Mouse (Mus musculus): ENCODE measurements around the gene Fhod1. TPM values are rescaled to one million over a fixed set of nuclear protein-coding genes. Genes with fewer than 3 reads are reported as not detected.

Gene Fhod1
- polyA plus RNA-seq, 1 experiment = 2.1 TPM

DNA sequence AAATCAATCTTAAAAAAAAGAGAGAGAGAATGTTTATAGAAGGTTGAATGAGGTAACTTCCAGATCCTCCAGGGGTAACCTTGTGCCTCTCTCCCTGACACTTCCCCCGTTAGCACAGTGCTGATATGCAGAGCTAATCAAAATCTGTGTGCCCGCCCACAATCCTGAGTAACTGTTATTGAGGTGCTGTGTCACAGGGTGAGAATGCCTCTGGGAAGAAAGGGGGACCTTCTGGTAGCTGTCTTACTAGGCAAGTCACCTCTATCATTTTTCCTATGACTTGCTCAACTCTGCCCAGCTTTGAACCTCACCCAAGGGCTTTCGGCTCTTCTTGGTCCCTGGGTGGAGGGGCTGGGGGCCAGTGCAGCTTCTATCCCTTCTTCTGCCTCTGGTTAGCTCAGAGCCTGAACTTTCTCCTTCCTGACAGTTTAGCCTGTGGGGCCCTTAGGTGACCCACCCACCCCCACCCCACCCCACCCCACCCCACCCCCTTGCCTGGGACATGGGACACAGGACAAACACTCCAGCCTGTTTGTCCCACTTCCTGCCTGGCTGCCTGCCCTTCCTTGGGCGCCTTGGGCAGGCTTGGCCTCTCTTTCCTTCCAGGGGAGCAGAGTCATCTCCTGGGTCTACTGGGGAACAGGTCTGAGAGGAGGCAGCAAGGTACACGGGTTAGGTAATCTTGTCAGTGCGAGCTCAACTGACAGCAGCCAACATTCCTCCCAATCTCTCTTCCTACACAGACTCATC lies 7.7 kb downstream of the Fhod1 start:
- H3K27ac ChIP-seq (replicated peaks; ENCODE audit: low read depth, low read length) = peak overlapping the region; percentile 82
- H3K4me3 ChIP-seq (ENCODE audit: insufficient read depth, low read depth, low read length) = no peak overlapping the region
- H3K4me1 ChIP-seq (ENCODE audit: control insufficient read depth, insufficient read depth, insufficient read length, low read length) = peaks cover 32% of the 10 kb centered on the region

DNA sequence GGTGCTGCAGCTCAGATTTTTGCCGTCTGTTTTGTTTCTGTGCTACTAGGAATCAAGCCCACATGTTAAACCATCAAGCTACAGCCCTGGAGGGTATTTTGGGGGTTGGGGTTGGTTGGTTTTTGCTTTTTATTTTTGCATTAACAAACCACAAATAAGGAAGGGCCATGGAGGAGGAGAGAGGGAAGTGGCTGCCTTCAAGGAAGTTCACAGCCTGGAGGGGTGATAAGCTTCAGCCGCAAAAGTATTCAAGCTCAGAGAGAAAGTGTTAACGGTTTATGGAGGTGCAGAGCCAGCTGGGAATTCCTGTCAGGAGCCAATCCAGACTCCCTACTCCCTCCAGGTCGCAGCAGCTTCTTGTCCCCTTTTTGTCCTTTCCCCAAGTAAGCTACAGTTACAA lies 8.8 kb downstream of the Fhod1 start:
- Histone ChIP-seq H3K4me3 (ENCODE audit: insufficient read depth, low read depth, low read length) (no peak overlapping the region), H3K4me1 (ENCODE audit: control insufficient read depth, insufficient read depth, insufficient read length, low read length) (peaks cover 22% of the 10 kb centered on the region), H3K27ac (replicated peaks; ENCODE audit: low read depth, low read length) (no peak overlapping the region)

DNA sequence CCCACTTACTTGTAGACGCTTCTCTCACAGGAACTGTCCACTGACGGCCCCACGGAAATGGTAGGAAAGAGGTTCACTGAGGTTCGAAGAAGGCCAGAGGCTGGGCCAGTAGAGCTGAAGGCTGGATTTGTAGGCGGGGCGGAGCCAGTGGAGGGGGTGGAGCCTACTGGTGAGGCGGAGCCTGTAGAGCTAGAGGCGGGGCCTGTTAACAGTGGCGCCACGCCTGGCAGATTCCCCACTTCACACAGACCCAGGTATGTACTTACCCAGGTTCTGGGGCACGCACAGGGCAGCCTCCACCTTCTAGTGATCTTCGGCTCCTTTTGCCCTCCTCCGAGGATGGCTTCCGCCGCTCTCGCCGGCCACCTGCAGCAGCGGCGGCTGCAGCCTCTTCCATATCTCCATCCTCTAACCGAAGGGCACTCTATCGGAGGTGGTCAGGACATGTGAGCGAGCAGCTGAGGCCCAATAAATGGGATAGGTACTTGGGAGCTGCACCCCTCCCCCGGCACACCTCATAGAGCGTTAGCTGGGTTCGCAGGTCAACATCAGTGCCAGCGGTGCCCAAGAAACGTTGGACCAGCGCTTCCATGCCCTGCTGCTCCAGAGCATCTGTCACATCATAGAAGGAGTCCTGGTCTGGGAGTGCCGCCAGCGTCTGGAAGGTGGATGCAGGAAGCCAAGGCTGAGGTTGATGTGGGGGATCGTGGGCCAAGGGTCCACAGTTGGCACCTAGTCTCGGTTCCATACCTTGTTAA lies 11.2 kb downstream of the Fhod1 start:
- H3K4me1 ChIP-seq (ENCODE audit: control insufficient read depth, insufficient read depth, insufficient read length, low read length) = peaks cover 21% of the 10 kb centered on the region
- no peak overlapping the region for H3K4me3 ChIP-seq (ENCODE audit: insufficient read depth, low read depth, low read length)
- no peak overlapping the region for H3K27ac ChIP-seq (replicated peaks; ENCODE audit: low read depth, low read length)

DNA sequence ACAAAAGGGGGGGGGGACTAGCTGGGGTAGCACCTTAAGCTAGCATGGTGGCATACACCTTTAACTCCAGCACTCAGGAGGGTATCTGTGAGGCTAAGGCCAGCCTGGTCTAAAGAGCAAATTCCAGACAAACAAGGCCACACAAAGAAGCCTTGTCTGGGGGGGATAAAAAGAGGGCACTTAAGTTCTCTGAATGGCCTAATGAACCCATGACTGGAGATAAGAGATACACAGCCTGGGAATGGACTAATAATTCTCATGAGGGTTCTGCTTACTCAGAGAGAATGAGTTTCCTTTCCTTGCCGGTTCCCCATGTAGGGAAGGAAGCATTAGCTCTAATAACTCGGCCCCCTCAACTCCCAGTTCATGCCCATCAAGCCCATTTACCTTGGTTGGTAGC lies 15.2 kb downstream of the Fhod1 start:
- Histone ChIP-seq H3K4me1 (ENCODE audit: control insufficient read depth, insufficient read depth, insufficient read length, low read length) (0 out of 2 replicates have a peak, but pooled peaks cover under 1% of the 10 kb centered on the region), H3K27ac (replicated peaks; ENCODE audit: low read depth, low read length) (no peak overlapping the region), H3K4me3 (ENCODE audit: insufficient read depth, low read depth, low read length) (no peak overlapping the region)

DNA sequence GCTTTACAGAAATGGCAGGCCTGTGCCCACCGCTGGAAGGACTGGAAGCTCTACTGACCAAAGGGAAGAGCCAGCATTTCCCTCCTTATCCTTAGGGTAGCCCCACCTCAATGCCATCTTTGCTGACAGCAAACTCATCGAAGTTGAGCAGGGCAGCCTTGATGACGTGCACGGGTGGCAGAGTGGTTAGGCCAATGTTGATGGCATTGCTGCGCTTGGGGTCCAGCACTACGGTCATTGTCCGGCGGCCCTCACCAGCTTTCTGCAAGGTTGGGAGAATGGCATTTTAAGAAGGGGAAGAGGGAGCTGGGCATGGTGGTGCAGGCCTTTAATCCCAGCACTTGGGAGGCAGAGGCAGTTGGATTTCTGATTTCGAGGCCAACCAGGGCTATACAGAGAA lies 15.8 kb downstream of the Fhod1 start:
- 0 out of 2 replicates have a peak, but pooled peaks cover 3% of the 10 kb centered on the region for H3K4me1 ChIP-seq (ENCODE audit: control insufficient read depth, insufficient read depth, insufficient read length, low read length)
- no peak overlapping the region for H3K27ac ChIP-seq (replicated peaks; ENCODE audit: low read depth, low read length)
- no peak overlapping the region for H3K4me3 ChIP-seq (ENCODE audit: insufficient read depth, low read depth, low read length)

DNA sequence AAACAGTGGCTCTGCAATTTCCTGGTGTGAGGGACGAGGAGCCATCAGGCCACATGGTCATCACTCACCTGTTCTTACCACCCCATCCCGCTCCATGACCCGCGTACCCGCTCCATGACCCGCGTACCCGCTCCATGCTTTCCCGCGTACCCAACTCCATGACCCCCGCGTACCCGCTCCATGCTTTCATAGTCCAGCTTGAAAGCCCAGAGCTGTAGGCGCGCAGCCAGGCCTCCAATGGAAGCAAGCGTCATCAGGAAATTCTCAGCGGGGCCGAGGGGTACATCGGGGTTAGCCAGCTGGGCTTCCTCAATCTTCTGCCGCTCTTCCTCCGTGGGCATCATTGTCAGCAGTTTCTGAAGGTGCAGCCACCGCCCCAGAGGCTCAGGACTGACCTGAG lies 16.3 kb downstream of the Fhod1 start:
- H3K4me3 ChIP-seq (ENCODE audit: insufficient read depth, low read depth, low read length) = no peak overlapping the region
- H3K4me1 ChIP-seq (ENCODE audit: control insufficient read depth, insufficient read depth, insufficient read length, low read length) = 0 out of 2 replicates have a peak, but pooled peaks cover 3% of the 10 kb centered on the region
- no peak overlapping the region for H3K27ac ChIP-seq (replicated peaks; ENCODE audit: low read depth, low read length)

DNA sequence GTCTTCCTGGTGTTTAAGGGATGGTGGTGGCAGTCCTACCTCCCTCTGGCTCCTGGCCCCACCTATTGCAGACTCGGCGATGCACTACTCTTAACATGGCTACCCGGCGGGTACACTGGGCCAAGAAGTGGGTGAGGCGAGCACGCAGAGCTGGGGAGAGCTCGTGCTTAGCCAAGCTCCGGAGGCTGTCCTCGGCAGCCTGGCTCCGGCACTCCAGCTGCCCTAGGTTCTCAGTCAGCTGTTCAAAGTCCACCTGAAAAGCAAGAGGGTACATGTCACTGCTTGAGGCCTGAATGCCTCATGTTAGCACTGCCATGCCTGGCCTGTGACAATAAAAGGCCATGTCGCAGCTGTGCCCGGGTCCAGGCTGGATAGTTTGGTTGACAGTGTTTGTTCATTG lies 17.4 kb downstream of the Fhod1 start:
- Histone ChIP-seq H3K4me1 (ENCODE audit: control insufficient read depth, insufficient read depth, insufficient read length, low read length) (peaks cover 6% of the 10 kb centered on the region; the same call in 1 of the 2 replicates), H3K4me3 (ENCODE audit: insufficient read depth, low read depth, low read length) (no peak overlapping the region), H3K27ac (replicated peaks; ENCODE audit: low read depth, low read length) (no peak overlapping the region)

DNA sequence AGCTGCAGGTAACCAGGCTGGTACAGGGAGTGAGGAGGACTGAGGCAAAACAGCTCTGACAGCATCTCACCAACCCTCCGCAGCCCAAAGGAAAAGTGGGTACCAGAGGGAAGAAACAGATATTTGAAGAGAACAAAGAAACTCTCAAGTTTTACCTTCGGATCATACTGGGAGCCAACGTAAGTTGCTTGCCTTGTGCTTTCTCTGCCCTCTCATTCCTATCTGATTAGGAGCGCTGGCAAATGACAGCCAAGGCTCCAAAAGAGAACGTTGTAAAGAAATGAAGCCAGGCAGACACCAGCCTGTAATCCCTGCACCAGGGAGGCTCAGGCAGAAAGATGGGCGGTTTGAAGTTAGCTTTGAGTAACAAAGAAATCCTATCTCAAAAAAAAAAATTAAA lies 20.8 kb downstream of the Fhod1 start:
- peaks cover 7% of the 10 kb centered on the region; the same call in 1 of the 2 replicates for H3K4me1 ChIP-seq (ENCODE audit: control insufficient read depth, insufficient read depth, insufficient read length, low read length)
- H3K27ac ChIP-seq (replicated peaks; ENCODE audit: low read depth, low read length) = no peak overlapping the region
- peak overlapping the region; percentile 76 for H3K4me3 ChIP-seq (ENCODE audit: insufficient read depth, low read depth, low read length)

DNA sequence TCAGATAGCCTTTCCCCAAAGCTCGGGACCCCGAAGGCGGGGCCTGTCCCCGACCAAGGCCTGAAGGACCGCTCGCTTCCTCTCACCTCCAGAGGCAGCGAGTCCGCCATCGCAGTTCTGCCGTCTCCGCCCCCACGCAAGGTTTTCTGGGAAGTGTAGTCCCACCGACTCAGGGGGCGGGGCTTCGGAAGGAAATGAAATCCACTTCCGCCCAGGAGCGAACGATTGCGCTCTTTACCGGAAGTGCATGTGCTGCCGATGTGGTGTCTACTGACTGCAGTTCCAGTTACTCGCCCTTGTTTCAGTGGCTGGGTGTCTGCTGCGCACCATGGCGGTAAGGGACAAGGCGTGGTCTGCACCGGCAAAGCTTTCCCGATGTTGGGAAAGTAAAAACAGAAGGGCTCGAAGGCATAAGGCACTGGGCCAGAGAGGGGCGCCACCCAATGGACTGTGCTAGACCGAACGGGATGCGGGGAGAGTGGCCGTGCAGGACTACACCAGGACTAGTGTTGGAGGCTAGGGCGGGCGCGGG lies 21.5 kb downstream of the Fhod1 start, which contains the start of the genes Lrrc29 and Tmem208:
Gene Lrrc29, minus strand, starts transcription at position 138 of the 532 bp plus-strand sequence.
Gene Tmem208, plus strand, starts transcription at position 214 of the 532 bp plus-strand sequence.
- peak within 1 kb of the TSS; percentile 77 for H3K4me3 ChIP-seq (ENCODE audit: insufficient read depth, low read depth, low read length)
- H3K4me1 ChIP-seq (ENCODE audit: control insufficient read depth, insufficient read depth, insufficient read length, low read length) = peaks cover 7% of the 10 kb centered on the region; the same call in 1 of the 2 replicates
- peak within 1 kb of the TSS; percentile 75 for H3K27ac ChIP-seq (replicated peaks; ENCODE audit: low read depth, low read length)

DNA sequence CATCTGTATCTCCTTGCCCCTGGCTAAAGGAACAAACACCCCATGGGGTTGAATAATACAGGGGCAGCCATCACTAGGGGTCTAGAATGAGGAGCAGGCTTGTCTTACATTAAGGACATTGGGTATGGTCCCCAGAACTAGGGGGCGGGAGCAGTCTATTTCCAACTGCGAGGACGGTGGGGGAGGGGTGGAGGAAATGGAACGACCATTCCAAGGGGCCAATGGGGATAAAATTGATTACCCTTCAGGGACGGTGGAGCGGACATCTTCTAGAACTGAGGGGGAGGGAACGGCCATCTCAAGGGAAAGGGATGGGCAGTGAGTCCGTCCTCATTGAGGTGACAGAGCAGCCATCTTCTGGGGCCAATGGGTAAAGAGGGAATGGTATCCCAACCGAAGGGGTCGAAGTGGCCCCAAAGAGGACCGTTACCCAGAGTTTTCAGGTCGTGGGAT lies 22.1 kb downstream of the Fhod1 start:
- peaks cover 7% of the 10 kb centered on the region; the same call in 1 of the 2 replicates for H3K4me1 ChIP-seq (ENCODE audit: control insufficient read depth, insufficient read depth, insufficient read length, low read length)
- H3K27ac ChIP-seq (replicated peaks; ENCODE audit: low read depth, low read length) = peak overlapping the region; percentile 74
- peak overlapping the region; percentile 77 for H3K4me3 ChIP-seq (ENCODE audit: insufficient read depth, low read depth, low read length)

DNA sequence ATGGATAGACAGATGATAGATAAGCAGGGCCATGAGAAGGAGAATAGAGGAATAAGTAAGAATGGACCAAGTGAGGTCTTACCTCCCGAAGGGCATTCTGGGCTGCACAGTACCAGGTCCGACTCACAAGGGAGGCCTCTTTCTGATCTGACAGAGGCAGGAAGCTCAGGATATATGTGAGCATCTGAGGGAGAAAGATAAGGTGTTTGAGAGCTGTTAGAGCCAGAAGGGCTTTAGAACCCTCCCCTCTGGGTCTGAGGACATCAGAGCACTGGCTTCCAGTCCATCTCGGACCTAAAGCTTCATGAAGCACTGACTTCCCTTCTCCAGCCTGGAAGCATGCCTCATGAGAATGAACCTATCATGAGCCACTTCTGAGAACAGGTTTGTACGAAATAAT lies 24.6 kb downstream of the Fhod1 start:
- Histone ChIP-seq H3K4me3 (ENCODE audit: insufficient read depth, low read depth, low read length) (no peak overlapping the region), H3K27ac (replicated peaks; ENCODE audit: low read depth, low read length) (no peak overlapping the region), H3K4me1 (ENCODE audit: control insufficient read depth, insufficient read depth, insufficient read length, low read length) (peaks cover 7% of the 10 kb centered on the region; the same call in 1 of the 2 replicates)

DNA sequence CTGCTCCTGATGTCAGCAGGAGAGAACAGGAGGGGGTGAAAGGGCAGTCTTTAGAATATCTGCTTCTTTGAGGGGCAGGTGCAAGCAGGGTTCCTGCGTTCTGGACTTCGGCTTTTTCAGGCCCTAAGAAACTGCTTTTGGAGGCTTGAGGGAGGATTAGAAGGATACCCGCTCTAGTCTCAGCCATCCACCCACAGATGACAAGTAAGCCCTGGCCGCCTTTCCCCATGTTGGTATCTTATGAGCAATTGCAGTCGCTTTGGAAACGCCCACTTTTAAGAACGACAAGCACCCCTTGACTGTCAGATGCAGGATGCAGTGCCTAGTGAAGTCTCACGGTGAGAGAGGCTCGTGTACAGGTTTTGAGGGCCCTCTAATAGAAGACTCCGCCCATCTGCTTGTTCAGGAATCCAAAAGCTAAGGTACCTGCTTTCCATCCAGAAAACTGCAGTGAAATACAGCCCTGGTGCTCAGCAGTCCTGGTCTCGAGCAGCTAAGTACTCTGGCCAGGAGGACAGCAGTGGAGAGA lies 29.0 kb downstream of the Fhod1 start:
- no peak overlapping the region for H3K27ac ChIP-seq (replicated peaks; ENCODE audit: low read depth, low read length)
- H3K4me1 ChIP-seq (ENCODE audit: control insufficient read depth, insufficient read depth, insufficient read length, low read length) = no peaks in the 10 kb centered on the region
- no peak overlapping the region for H3K4me3 ChIP-seq (ENCODE audit: insufficient read depth, low read depth, low read length)

DNA sequence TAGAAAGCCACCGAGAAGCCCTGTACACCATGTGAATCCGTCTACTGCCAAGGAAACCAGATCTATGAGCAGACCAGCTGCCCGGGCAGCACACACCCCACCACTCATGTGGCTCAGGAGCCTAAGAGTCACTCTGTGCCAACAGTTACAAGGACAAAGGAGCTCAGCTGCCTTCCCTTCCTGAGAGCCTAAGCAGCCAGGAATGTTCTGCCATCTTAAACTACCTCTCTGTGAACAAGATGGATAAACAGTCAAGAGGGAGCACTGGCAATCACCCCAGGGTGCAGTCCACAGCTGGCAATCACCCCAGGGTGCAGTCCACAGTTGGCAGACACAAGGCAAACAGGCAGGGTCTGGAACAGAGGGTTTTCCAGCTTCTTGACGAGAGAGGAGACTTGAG lies 29.8 kb downstream of the Fhod1 start:
- H3K27ac ChIP-seq (replicated peaks; ENCODE audit: low read depth, low read length) = no peak overlapping the region
- H3K4me1 ChIP-seq (ENCODE audit: control insufficient read depth, insufficient read depth, insufficient read length, low read length) = no peaks in the 10 kb centered on the region
- H3K4me3 ChIP-seq (ENCODE audit: insufficient read depth, low read depth, low read length) = no peak overlapping the region

DNA sequence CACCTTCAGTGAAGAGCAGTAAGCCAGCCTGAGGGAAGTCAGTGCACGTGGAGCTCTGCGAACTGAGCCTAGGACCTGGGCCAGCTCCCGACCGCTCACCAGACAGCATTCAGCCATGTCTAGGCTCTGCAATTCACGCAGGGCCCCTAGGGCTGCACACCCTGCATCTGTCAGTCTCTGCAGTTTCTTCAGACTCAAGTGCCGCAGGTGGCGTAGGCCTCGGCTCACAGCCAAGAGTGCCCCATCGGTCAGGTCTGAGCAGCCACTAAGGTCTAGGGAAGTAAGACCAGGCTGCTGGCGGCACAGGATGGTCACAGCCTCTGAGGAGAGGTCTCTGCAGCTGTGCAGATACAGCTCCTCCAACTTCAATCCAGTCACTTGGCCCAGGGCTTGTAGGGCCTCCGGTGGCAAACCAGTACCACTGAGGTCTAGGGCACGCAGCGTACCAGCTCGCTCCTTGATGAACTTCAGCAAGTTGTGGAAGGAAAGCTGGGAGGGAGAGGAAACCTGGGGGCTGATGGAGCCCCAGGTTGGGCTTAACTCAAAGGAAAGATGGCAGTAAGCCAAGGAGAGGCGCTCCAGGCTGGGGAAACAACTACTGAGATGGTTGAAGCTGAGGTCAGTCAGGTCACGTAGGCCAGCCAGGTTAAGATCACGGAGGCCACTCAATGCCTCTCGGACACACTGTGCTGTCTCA lies 32.5 kb downstream of the Fhod1 start:
- Histone ChIP-seq H3K4me3 (ENCODE audit: insufficient read depth, low read depth, low read length) (no peak overlapping the region), H3K4me1 (ENCODE audit: control insufficient read depth, insufficient read depth, insufficient read length, low read length) (no peaks in the 10 kb centered on the region), H3K27ac (replicated peaks; ENCODE audit: low read depth, low read length) (no peak overlapping the region)
